Mouse (Mus musculus): ENCODE measurements around the gene Mad1l1. TPM values are rescaled to one million over a fixed set of nuclear protein-coding genes. Genes with fewer than 3 reads are reported as not detected.

Gene Mad1l1
- total RNA-seq, 2 experiments from 2014 or later, result 17.6 to 18.6 TPM

- no peak for DNase-seq (ENCODE audit: extremely low spot score in 1 of 2, low spot score in 1 of 2)
Observed at GRCm38 (mm10) chr5:139977476-139977875, 343.9 kb downstream of the Mad1l1 start.

GRCm38 (mm10) chr5:139976584-139976983 is 344.8 kb downstream of the Mad1l1 start:
- DNase-seq (ENCODE audit: extremely low spot score in 1 of 2, low spot score in 1 of 2), result no peak

DNA sequence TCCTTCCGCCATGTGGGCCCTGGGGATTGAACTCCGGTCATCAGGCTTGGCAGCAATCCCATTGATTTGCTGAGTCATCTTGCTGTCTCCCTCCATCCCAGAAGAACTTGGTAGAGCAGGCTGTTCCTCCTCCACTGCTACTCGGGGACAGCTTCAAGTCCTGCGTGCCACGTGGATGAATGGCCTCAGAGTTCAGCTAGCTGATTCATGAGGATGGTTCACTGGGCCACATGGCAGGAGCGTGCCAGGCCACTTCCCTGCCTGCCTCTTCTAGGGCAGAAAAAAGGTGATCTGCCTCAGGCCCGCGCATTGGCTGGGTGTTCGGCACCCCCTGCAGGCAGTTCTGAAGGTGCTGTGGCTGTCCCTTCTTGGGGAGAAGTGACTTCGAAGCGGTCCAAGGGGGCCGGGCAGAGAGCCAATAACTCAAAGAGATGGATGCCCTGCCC is 351.1 kb downstream of the Mad1l1 start:
- DNase-seq (ENCODE audit: extremely low spot score in 1 of 2, low spot score in 1 of 2), result no peak

GRCm38 (mm10) chr5:139969151-139969948 is 352.0 kb downstream of the Mad1l1 start:
- peak in 1 of 2 experiments; percentile 23 for DNase-seq (ENCODE audit: extremely low spot score in 1 of 2, low spot score in 1 of 2)

DNA sequence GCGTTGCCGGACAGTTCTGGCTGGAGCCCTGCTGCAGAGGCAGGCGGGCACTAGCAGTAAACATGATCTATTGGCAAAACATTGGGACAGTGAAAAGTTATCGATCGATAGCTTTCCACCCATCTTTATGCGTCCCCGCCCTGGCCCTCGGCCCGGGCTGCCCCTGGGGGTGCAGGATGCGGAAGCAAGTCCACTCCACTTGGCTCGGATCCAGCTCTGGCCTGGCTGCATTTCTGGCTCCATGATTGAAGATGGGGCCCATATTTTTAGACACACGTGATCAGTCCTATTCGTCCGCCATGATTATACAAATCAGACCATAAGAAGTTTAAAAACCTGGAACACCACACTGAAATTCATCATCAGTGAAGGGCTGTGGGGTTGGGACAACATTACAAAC is 355.8 kb downstream of the Mad1l1 start:
- DNase-seq (ENCODE audit: extremely low spot score in 1 of 2, low spot score in 1 of 2), result no peak

DNA sequence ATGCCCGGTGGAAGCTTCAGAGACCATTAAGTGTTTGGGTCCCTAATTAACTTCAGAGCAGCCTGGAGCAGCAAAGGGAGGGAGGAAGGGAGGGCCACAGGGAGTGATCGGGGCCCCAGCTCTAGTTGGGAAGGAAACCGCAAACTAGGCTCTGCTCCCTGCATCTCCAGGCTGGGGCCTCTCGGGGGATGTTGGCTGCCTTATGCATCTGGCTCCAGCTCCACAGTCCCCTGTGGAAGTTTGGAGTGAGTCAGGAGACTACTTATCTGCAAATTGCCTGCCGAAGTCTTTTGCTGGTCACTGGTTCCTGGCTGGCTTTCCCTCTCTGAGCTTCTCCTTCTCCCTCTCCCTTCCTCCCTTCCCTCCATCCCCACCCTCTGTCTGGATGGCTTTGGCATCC is 357.0 kb downstream of the Mad1l1 start:
- DNase-seq (ENCODE audit: extremely low spot score in 1 of 2, low spot score in 1 of 2), result no peak

GRCm38 (mm10) chr5:139959741-139960140 is 361.6 kb downstream of the Mad1l1 start:
- DNase-seq (ENCODE audit: extremely low spot score in 1 of 2, low spot score in 1 of 2), result no peak

Other genes starting within 250 kb of the Mad1l1 start
- gene Nudt1, start 104 bp upstream of the Mad1l1 start, total RNA-seq (2021), result 1 to 10 TPM; 3.7 to 6.5 TPM
- gene Mrm2, start 10.3 kb upstream of the Mad1l1 start, total RNA-seq (2021), result 1 to 10 TPM; 8.5 to 9.8 TPM
- 10 to 100 TPM; 11.9 to 13.1 TPM for gene Snx8, start 67.7 kb upstream of the Mad1l1 start, total RNA-seq (2021)
- gene Eif3b, start 97.8 kb upstream of the Mad1l1 start, total RNA-seq (2021), result 10 to 100 TPM; 89.2 to 95.6 TPM
- gene Gm4869, start 124.1 kb upstream of the Mad1l1 start, total RNA-seq (2021), result not detected
- 10 to 100 TPM; 18.8 to 19.5 TPM for gene Chst12, start 184.0 kb upstream of the Mad1l1 start, total RNA-seq (2021)
- not detected for gene Grifin, start 243.5 kb upstream of the Mad1l1 start, total RNA-seq (2021)